Mouse (Mus musculus): ENCODE data around the gene Pkd2l1. TPM values are rescaled to one million over a fixed set of nuclear protein-coding genes. Genes with fewer than 3 reads are reported as not detected.
"Not testable (repeated sequence)": the region's sequence is repeated elsewhere in the genome, so short reads cannot be mapped to it uniquely, and the experiment has no call there.

The Pkd2l1 gene
- total RNA-seq, 2 experiments from 2014 or later: not detected

GRCm38 (mm10) chr19:44159386-44159785, 32.9 kb downstream of the Pkd2l1 start:
- DNase-seq (ENCODE audit: low spot score in 2 of 2): no peak

- no peak for DNase-seq (ENCODE audit: low spot score in 2 of 2)
These were observed 35.2 kb downstream of the Pkd2l1 start for GRCm38 (mm10) chr19:44157005-44157404.

- no peak for DNase-seq (ENCODE audit: low spot score in 2 of 2)
These were observed 38.5 kb downstream of the Pkd2l1 start for GRCm38 (mm10) chr19:44153781-44154180.

GRCm38 (mm10) chr19:44148991-44149390, 43.3 kb downstream of the Pkd2l1 start:
- DNase-seq (ENCODE audit: low spot score in 2 of 2): no peak

- no peak for DNase-seq (ENCODE audit: low spot score in 2 of 2)
These were observed 43.9 kb downstream of the Pkd2l1 start for GRCm38 (mm10) chr19:44148345-44148744.

- no peak for DNase-seq (ENCODE audit: low spot score in 2 of 2)
These were observed 45.3 kb downstream of the Pkd2l1 start for GRCm38 (mm10) chr19:44146951-44147350.

GRCm38 (mm10) chr19:44146568-44146879, 45.7 kb downstream of the Pkd2l1 start:
- no peak for DNase-seq (ENCODE audit: low spot score in 2 of 2)

- peak; percentile 87 to 88 for DNase-seq (ENCODE audit: low spot score in 2 of 2)
These were observed 46.3 kb downstream of the Pkd2l1 start, which contains the start of gene Bloc1s2 for GRCm38 (mm10) chr19:44145702-44146567. Gene Bloc1s2, minus strand, starts transcription at chr19:44146446.

- no peak for DNase-seq (ENCODE audit: low spot score in 2 of 2)
These were observed 47.9 kb downstream of the Pkd2l1 start for GRCm38 (mm10) chr19:44144366-44144765.

GRCm38 (mm10) chr19:44135960-44136485, 56.2 kb downstream of the Pkd2l1 start:
- peak in 1 of 2 experiments; percentile 8 for DNase-seq (ENCODE audit: low spot score in 2 of 2)

- peak; percentile 91 for DNase-seq (ENCODE audit: low spot score in 2 of 2)
These were observed 56.9 kb downstream of the Pkd2l1 start, which contains the start of gene Cwf19l1 for GRCm38 (mm10) chr19:44135072-44135959. Gene Cwf19l1, minus strand, starts transcription at chr19:44135876.

GRCm38 (mm10) chr19:44132917-44133316, 59.3 kb downstream of the Pkd2l1 start:
- no peak for DNase-seq (ENCODE audit: low spot score in 2 of 2)

- no peak for DNase-seq (ENCODE audit: low spot score in 2 of 2)
These were observed 63.7 kb downstream of the Pkd2l1 start for GRCm38 (mm10) chr19:44128560-44128959.

GRCm38 (mm10) chr19:44127729-44128497, 64.3 kb downstream of the Pkd2l1 start:
- DNase-seq (ENCODE audit: low spot score in 2 of 2): no peak

GRCm38 (mm10) chr19:44121137-44121536, 71.1 kb downstream of the Pkd2l1 start:
- no peak for DNase-seq (ENCODE audit: low spot score in 2 of 2)

GRCm38 (mm10) chr19:44120686-44121085, 71.6 kb downstream of the Pkd2l1 start:
- not testable (repeated sequence) for DNase-seq (ENCODE audit: low spot score in 2 of 2)

GRCm38 (mm10) chr19:44117793-44118192, 74.4 kb downstream of the Pkd2l1 start:
- DNase-seq (ENCODE audit: low spot score in 2 of 2): no peak

- DNase-seq (ENCODE audit: low spot score in 2 of 2): no peak
These were observed 80.5 kb downstream of the Pkd2l1 start for GRCm38 (mm10) chr19:44111706-44112105.

- no peak for DNase-seq (ENCODE audit: low spot score in 2 of 2)
These were observed 81.9 kb downstream of the Pkd2l1 start for GRCm38 (mm10) chr19:44110356-44110755.

GRCm38 (mm10) chr19:44108996-44109395, 83.2 kb downstream of the Pkd2l1 start:
- DNase-seq (ENCODE audit: low spot score in 2 of 2): peak in 1 of 2 experiments; percentile 12
